Mouse (Mus musculus) cortical plate, adult 2 months (tissue): Measurements from ENCODE around the gene Adamtsl1. TPM values are rescaled to one million over a fixed set of nuclear protein-coding genes. Genes with fewer than 3 reads are reported as not detected.

Source experiments
- H3K27ac ChIP-seq: fragments of 200-500 bp; 2 replicates; pipeline ENCODE4 v1.5.1; 2012; ENCODE audit warnings: low read length, control low read depth, inconsistent platforms; ENCODE audit not compliant: insufficient read depth
- H3K4me1 ChIP-seq: fragments of 200-500 bp; 2 replicates; pipeline ENCODE4 v1.6.1; 2011; ENCODE audit warnings: low read length; ENCODE audit not compliant: control insufficient read depth, insufficient read depth
- H3K4me3 ChIP-seq: fragments of 200-500 bp; 2 replicates; pipeline ENCODE4 v1.5.1; 2011; ENCODE audit warnings: mild to moderate bottlenecking, low read length, control low read depth; ENCODE audit not compliant: insufficient read depth
- CTCF ChIP-seq: fragments of 200-500 bp; IDR thresholded peaks from 2 replicates; pipeline ENCODE4 v1.5.1; 2011; ENCODE audit warnings: mild to moderate bottlenecking, control low read depth, low read length; ENCODE audit not compliant: insufficient read depth; ENCODE audit errors: extremely low read depth
- POLR2A ChIP-seq: fragments of 200-500 bp; IDR thresholded peaks from 2 replicates; pipeline ENCODE4 v1.6.1; 2011; ENCODE audit warnings: mild to moderate bottlenecking, low read length, control low read depth; ENCODE audit not compliant: insufficient read depth; ENCODE audit errors: extremely low read depth
- polyA plus RNA-seq: library from polyadenylated mRNA; depleted of rRNA; stranded (reverse); fragments of >200 nt; gene quantifications from 2 replicates; pipeline ENCODE4 v1.2.3, GENCODE M21; 2012

The Adamtsl1 gene
- polyA plus RNA-seq, 1 experiment = 2.6 TPM

GRCm38 (mm10) chr4:86373166-86373565 lies 859.2 kb downstream of the Adamtsl1 start:
- TF ChIP-seq POLR2A (no peak), CTCF (no peak)

DNA sequence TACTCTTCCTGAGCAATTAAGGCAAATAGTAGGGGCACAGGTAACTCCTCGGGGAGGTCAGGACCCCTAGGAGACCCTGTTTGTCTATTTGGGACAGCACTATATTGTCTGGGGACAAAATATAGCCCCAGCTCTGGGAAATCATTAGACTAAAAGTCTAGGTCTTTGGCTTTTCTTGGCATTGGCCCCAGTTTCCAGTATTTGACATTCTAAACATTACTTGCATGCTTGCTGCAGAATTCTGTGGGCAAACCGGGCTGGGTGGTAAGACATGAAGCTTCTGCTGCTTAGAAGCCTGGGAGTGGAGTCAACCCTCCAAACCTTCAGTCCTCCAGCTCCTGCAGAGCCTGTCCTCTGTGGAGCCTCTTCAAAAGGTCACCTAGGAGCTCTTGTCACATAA lies 869.2 kb downstream of the Adamtsl1 start:
- H3K4me3 ChIP-seq = no peak overlapping the region
- no peaks in the 10 kb centered on the region for H3K4me1 ChIP-seq
- no peak overlapping the region for H3K27ac ChIP-seq
- TF ChIP-seq POLR2A (no peak), CTCF (no peak)

More at GRCm38 (mm10) chr4:86373166-86373565, 859.2 kb downstream of the Adamtsl1 start:
- Histone ChIP-seq H3K4me3 (no peak overlapping the region), H3K4me1 (no peaks in the 10 kb centered on the region), H3K27ac (no peak overlapping the region)

GRCm38 (mm10) chr4:86385121-86385520 lies 871.1 kb downstream of the Adamtsl1 start:
- H3K4me1 ChIP-seq = no peaks in the 10 kb centered on the region
- no peak overlapping the region for H3K4me3 ChIP-seq
- TF ChIP-seq POLR2A (no peak), CTCF (no peak)
- no peak overlapping the region for H3K27ac ChIP-seq

GRCm38 (mm10) chr4:86388430-86388829 lies 874.5 kb downstream of the Adamtsl1 start:
- H3K4me1 ChIP-seq = no peaks in the 10 kb centered on the region; the same call in 1 of the 2 replicates
- H3K27ac ChIP-seq = no peak overlapping the region
- H3K4me3 ChIP-seq = no peak overlapping the region
- TF ChIP-seq POLR2A (no peak), CTCF (no peak)

GRCm38 (mm10) chr4:86391176-86391575 lies 877.2 kb downstream of the Adamtsl1 start:
- TF ChIP-seq POLR2A (no peak), CTCF (no peak)
- Histone ChIP-seq H3K4me1 (no peaks in the 10 kb centered on the region; the same call in 1 of the 2 replicates), H3K4me3 (no peak overlapping the region), H3K27ac (no peak overlapping the region)

DNA sequence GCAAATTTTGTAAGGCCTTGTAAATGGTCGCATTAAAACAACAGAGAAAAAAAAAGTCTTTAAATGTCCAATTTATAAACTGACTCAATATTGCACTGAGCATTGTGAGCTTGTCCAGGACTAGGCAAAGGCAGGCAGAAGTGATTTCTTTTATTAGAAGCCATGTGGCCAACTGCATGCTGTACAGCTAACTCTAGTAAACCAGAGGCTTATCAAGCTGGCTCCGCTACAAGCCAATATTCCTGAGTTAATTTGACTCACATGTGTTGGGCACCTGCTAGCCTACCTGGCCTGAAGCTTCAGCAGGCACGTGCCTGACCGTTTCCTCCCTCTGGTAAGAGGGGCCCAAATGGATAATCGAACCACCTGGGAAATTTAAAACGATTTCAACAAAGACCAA lies 881.7 kb downstream of the Adamtsl1 start:
- H3K27ac ChIP-seq = no peak overlapping the region
- peaks cover 1% of the 10 kb centered on the region for H3K4me1 ChIP-seq
- TF ChIP-seq POLR2A (no peak), CTCF (no peak)
- H3K4me3 ChIP-seq = no peak overlapping the region

GRCm38 (mm10) chr4:86396672-86397288 lies 882.8 kb downstream of the Adamtsl1 start:
- Histone ChIP-seq H3K27ac (no peak overlapping the region), H3K4me1 (peaks cover 1% of the 10 kb centered on the region), H3K4me3 (no peak overlapping the region)
- TF ChIP-seq POLR2A (no peak), CTCF (no peak)

GRCm38 (mm10) chr4:86397470-86397869 lies 883.5 kb downstream of the Adamtsl1 start:
- H3K4me3 ChIP-seq = no peak overlapping the region
- TF ChIP-seq POLR2A (no peak), CTCF (no peak)
- H3K4me1 ChIP-seq = peaks cover 1% of the 10 kb centered on the region
- H3K27ac ChIP-seq = no peak overlapping the region

GRCm38 (mm10) chr4:86401116-86401515 lies 887.1 kb downstream of the Adamtsl1 start:
- Histone ChIP-seq H3K4me1 (peaks cover 1% of the 10 kb centered on the region; the same call in 1 of the 2 replicates), H3K4me3 (no peak overlapping the region), H3K27ac (no peak overlapping the region)
- TF ChIP-seq CTCF (no peak), POLR2A (no peak)

DNA sequence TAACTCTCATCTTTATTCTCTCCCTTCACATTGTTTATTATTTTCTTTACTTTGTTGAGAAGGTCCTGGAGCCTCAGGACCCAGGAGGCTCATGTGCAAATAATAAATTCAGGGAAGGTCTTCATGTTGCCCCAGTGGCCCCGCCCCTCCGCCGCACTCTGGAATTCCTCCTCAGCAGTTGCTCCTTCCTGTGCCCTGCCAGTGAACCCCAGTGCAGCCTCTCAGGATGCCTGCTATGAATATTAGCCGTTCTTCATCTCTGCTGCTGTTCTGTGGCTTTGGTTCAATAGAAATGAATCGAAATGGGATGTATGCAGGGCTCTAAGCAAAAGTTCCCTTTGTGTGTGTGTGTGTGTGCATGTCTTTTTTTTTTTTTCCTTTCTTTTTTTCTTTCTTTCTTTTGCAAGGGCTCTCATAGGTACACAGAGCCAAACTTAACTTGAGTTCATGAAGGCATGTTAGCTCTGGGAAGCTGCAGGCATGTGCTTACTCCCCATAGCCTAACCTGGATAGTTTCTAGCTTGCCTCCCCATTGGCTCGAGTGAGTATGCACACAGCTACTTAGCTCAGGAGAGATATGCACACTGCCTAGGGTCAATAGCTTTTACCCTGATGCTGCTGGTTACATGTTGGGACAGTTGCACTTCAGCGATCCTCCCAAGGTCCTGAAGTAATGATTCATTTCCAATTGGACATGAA lies 892.7 kb downstream of the Adamtsl1 start:
- Histone ChIP-seq H3K27ac (no peak overlapping the region), H3K4me3 (no peak overlapping the region), H3K4me1 (no peaks in the 10 kb centered on the region)
- no peak for TF ChIP-seq POLR2A
- TF ChIP-seq CTCF = no peak
